Mouse (Mus musculus): Measurements from ENCODE around the gene Krtap5-1.
A peak's percentile ranks its signal among the peaks of the same experiment; 100 is the strongest.
"Not testable (repeated sequence)": the region's sequence is repeated elsewhere in the genome, so short reads cannot be mapped to it uniquely, and the experiment has no call there.

DNA sequence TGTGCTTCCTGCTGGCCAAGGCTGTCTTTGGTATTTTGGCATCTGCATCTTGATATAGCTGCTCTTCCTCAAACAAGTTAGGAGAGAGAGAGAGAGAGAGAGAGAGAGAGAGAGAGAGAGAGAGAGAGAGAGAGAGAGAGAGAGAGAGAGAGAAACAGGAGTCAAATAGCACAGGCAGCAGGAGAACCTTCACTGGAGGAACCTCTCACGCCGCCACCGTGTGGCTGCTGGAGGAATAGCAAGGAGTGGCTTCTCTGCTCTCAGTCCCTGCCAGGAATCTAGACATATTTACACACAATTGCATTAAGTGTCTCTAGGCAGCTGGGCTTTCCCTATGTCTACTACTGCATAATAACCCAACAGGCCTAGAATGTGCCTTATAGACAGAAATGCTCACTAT lies 18.7 kb downstream of the Krtap5-1 start:
- TF ChIP-seq MXI1 (IDR thresholded peaks at IDR 0.05; ENCODE audit: low read depth, low read length); POLR2A (IDR thresholded peaks at IDR 0.05; ENCODE audit: low read depth, low read length); EP300 (IDR thresholded peaks at IDR 0.05; ENCODE audit: low read length): not testable (repeated sequence)
- peak; percentile 36 to 54; a peak in 2 of 4 replicates for TF ChIP-seq CTCF (conservative IDR thresholded peaks at IDR 0.05 in 1 of 2, IDR thresholded peaks at IDR 0.05 in 1 of 2; ENCODE audit: low read depth in 2 of 2, low read length in 2 of 2)

Measured in CH12.LX (cell line).